Mouse (Mus musculus) ES-Bruce4 (cell line): ENCODE measurements around the gene Pnldc1.

Source experiments
- CTCF ChIP-seq: IDR thresholded peaks from one replicate; pipeline ENCODE4 v1.8.1; 2011; ENCODE audit warnings: low read depth, low read length
- EP300 ChIP-seq: IDR thresholded peaks from 2 replicates; pipeline ENCODE4 v1.6.1; 2011; ENCODE audit warnings: low read depth, low read length; ENCODE audit not compliant: insufficient read depth
- POLR2A ChIP-seq: IDR thresholded peaks from one replicate; pipeline ENCODE4 v1.8.1; 2011; ENCODE audit warnings: low read length; ENCODE audit not compliant: insufficient read depth

DNA sequence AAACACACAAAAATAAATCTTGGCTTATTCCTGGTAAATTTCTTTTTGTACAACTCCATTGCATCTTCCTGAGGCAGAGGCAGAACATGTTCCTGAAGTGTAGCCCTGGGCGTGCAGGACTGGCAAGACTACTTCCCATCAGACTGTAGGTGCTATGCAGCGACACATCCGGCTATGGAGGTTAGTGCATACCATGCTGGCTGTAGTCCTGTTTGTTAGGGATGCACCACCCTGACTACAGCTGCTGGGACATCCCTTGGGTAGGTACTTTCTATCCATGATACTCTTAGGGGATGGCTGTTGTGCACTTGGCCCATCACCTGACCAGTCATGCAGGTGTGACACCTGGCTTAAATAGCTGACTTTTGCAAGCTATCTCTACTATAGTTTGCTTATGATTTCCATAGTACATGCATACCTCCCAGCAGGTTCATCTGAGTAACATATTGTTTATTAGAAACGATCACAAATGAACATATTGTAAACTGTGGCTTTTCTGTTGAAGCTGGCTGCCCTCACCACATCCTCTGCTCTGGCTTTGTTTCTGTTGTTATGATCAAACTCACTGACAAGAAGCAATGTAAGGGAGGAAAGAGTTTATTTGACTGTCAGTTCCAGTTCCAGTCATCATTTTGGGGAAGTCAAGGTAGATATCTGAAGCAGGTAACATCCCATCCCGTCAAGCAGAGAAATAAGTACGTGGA, 32.6 kb upstream of the Pnldc1 start:
- TF ChIP-seq CTCF (no peak), POLR2A (no peak), EP300 (no peak)
